In genomic region chr5:131643176-131644174, GRCm38 (mm10) we compare ENCODE assay signal across 9 mouse cellular contexts.
A peak's percentile ranks its signal among the peaks of the same experiment; 100 is the strongest.
DNase-seq lines count a peak whose midpoint lies in the region; ATAC-seq lines count a peak whose summit lies in the region.
"Had no signal": no experiment of that assay in that cellular context is flagged by ENCODE, and none has a peak within 500 bp of the region (broad histone marks: within the 10 kb centered on the region; RNA-seq: fewer than 3 reads in every experiment).

No protein-coding gene starts in this region.

- H3K9me3 ChIP-seq in kidney, embryonic 16.5 days (ENCODE audit: low read length), result no peaks in the 10 kb centered on the region
- no peaks in the 10 kb centered on the region for H3K9me3 ChIP-seq in limb, embryonic 10.5 days (replicated peaks)
- H3K9me3 ChIP-seq: lung, embryonic 15.5 days had no signal

- no peak overlapping the region for H3K9ac ChIP-seq in kidney, embryonic 16.5 days (replicated peaks; ENCODE audit: low read length)
- H3K9ac ChIP-seq: lung, embryonic 15.5 days had no signal

- 45% methylated on average over 23 of the region's 23 CpGs for WGBS in kidney, embryonic 16.5 days
- WGBS in limb, embryonic 10.5 days, result 84% methylated on average over 23 of the region's 23 CpGs

- peaks cover 45% of the 10 kb centered on the region for H3K4me1 ChIP-seq in kidney, embryonic 16.5 days (ENCODE audit: insufficient read depth, low read length)
- peaks cover 50% of the 10 kb centered on the region for H3K4me1 ChIP-seq in limb, embryonic 10.5 days

- 0 out of 2 replicates have a peak overlapping the region, but pooled peaks have one; percentile 1 for H3K4me2 ChIP-seq in kidney, embryonic 16.5 days (replicated peaks; ENCODE audit: low read depth, low read length)
- H3K4me2 ChIP-seq: lung, embryonic 15.5 days had no signal

- peak overlapping the region; percentile 84 for H3K27ac ChIP-seq in kidney, embryonic 16.5 days (ENCODE audit: low read length)
- peak overlapping the region; percentile 10; the same call in 1 of the 2 replicates for H3K27ac ChIP-seq in limb, embryonic 10.5 days
- H3K27ac ChIP-seq: lung, embryonic 15.5 days had no signal

- peak; percentile 72 for ATAC-seq in kidney, embryonic 16.5 days (ENCODE audit: low FRiP score, low TSS enrichment)

- H3K36me3 ChIP-seq in kidney, embryonic 16.5 days (ENCODE audit: insufficient read depth, low read length), result no peaks in the 10 kb centered on the region
- H3K36me3 ChIP-seq in limb, embryonic 10.5 days, result no peaks in the 10 kb centered on the region
- H3K36me3 ChIP-seq: lung, embryonic 15.5 days had no signal

- peak; percentile 31 to 49 for DNase-seq in heart, adult 18-20 months
- DNase-seq in heart, postnatal 4 days, result no peak
- DNase-seq in heart, adult 8-10 months (ENCODE audit: low spot score), result peak; percentile 16
- no peak for DNase-seq in limb, embryonic 10.5 days (ENCODE audit: low spot score)
- DNase-seq in right cerebral cortex, postnatal 14 days, result peak; percentile 42
- DNase-seq in natural killer cell, adult 2 months (ENCODE audit: low spot score in 2 of 2), result no peak
- no peak for DNase-seq in adrenal gland, postnatal 14 days

- H3K4me3 ChIP-seq in kidney, embryonic 16.5 days (ENCODE audit: low read length), result no peak overlapping the region
- H3K4me3 ChIP-seq in limb, embryonic 10.5 days, result no peak overlapping the region
- H3K4me3 ChIP-seq: lung, embryonic 15.5 days had no signal

- H3K27me3 ChIP-seq in kidney, embryonic 16.5 days (ENCODE audit: insufficient read depth, low read length), result no peaks in the 10 kb centered on the region
- H3K27me3 ChIP-seq in limb, embryonic 10.5 days (ENCODE audit: low read depth, poor library complexity, severe bottlenecking), result peaks cover 8% of the 10 kb centered on the region; the same call in 1 of the 2 replicates
- H3K27me3 ChIP-seq: lung, embryonic 15.5 days had no signal

Comparison
In these comparisons a context has a peak if more than half of its experiments do, and no peak if none do; other contexts are left out.
1. DNase-seq: peak in heart, adult 18-20 months (2 of 2), heart, adult 8-10 months (single experiment) and right cerebral cortex, postnatal 14 days (single experiment); none in heart, postnatal 4 days (single experiment), limb, embryonic 10.5 days (single experiment), natural killer cell, adult 2 months (0 of 2) and adrenal gland, postnatal 14 days (single experiment).